Mouse (Mus musculus) small intestine, adult 2 months (tissue): Measurements from ENCODE around the gene Cyld.

Experiments
- CTCF ChIP-seq: fragments of 200-500 bp; IDR thresholded peaks from 2 replicates; pipeline ENCODE4 v1.5.1; 2012; ENCODE audit warnings: low read depth, mild to moderate bottlenecking, control low read depth, inconsistent platforms, low read length, moderate library complexity, mixed read lengths; ENCODE audit not compliant: insufficient replicate concordance, insufficient read length; ENCODE audit errors: extremely low read depth
- POLR2A ChIP-seq: fragments of 200-500 bp; IDR thresholded peaks from 2 replicates; pipeline ENCODE4 v1.6.1; 2012; ENCODE audit warnings: low read depth, mild to moderate bottlenecking, control low read depth, inconsistent platforms, low read length, moderate library complexity

DNA sequence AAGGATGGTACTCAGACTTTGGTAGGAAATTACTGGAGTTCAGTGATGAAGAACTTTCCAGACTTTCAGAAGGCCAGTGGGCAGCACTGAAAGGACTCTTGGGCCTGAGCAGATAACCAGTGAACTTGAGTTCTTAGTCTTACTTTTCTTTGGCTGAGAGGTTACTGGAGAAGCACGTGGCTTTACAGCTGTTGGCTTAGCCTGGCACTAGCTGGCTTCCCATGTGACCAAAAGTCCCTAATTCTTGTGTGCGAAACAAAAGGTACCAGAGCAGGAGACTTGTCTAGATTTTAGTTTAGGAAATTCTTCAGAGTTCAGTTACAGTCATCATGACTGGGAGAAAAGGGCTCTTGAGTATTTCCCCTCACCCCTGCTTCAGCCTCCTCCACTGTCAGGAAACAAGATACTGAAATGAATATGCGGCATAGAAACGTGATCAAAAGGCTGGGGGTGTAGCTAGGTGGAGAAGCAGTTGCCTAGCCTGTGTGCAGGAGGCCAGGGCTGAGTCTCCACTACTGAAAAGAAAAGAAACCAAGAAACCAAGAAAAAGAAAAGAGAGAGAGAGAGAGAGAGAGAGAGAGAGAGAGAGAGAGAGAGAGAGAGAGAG, 5.4 kb upstream of the Cyld start:
- TF ChIP-seq CTCF (no peak), POLR2A (no peak)
